Mouse (Mus musculus): Measurements from ENCODE around the gene Dpp7. TPM values are rescaled to one million over a fixed set of nuclear protein-coding genes. Genes with fewer than 3 reads are reported as not detected.

Dpp7 gene
- total and polyA plus RNA-seq, 2 experiments from 2014 or later = 4.6 to 13.2 TPM

- no peak overlapping the region for H3K4me3 ChIP-seq (ENCODE audit: low read depth, low read length)
- peaks cover 39% of the 10 kb centered on the region for H3K36me3 ChIP-seq (replicated peaks; ENCODE audit: control insufficient read depth, insufficient read depth, low read length)
- no peak for TF ChIP-seq EP300 (IDR thresholded peaks at IDR 0.05; ENCODE audit: low read depth)
- TF ChIP-seq CTCF (IDR thresholded peaks at IDR 0.05; ENCODE audit: low read depth) = no peak
- peaks cover 12% of the 10 kb centered on the region; the same call in 1 of the 2 replicates for H3K4me1 ChIP-seq (ENCODE audit: control insufficient read depth, insufficient read depth)
- H3K9me3 ChIP-seq (replicated peaks; ENCODE audit: control insufficient read depth, low read length) = no peaks in the 10 kb centered on the region
- H3K27ac ChIP-seq (ENCODE audit: low read depth) = no peak overlapping the region
- H3K4me2 ChIP-seq (ENCODE audit: low read depth, low read length) = no peak overlapping the region
- ATAC-seq (ENCODE audit: insufficient read depth, low read depth) (no peak), DNase-seq (ENCODE audit: low spot score) (no peak)
- no peaks in the 10 kb centered on the region for H3K27me3 ChIP-seq (ENCODE audit: control insufficient read depth, insufficient read depth, low read length)
- no peak overlapping the region for H3K9ac ChIP-seq (replicated peaks; ENCODE audit: low read depth, low read length)
- WGBS = 79% methylated on average over 6 of the region's 6 CpGs
Observed at GRCm38 (mm10) chr2:25354211-25354610, 1.9 kb downstream of the Dpp7 start.

GRCm38 (mm10) chr2:25350701-25351100, 5.5 kb downstream of the Dpp7 start:
- H3K9me3 ChIP-seq (replicated peaks; ENCODE audit: control insufficient read depth, low read length) = no peaks in the 10 kb centered on the region
- H3K9ac ChIP-seq (replicated peaks; ENCODE audit: low read depth, low read length) = no peak overlapping the region
- 88% methylated on average over 3 of the region's 3 CpGs for WGBS
- H3K4me2 ChIP-seq (ENCODE audit: low read depth, low read length) = no peak overlapping the region
- DNase-seq (ENCODE audit: low spot score) = no peak
- no peaks in the 10 kb centered on the region for H3K27me3 ChIP-seq (ENCODE audit: control insufficient read depth, insufficient read depth, low read length)
- peaks cover 74% of the 10 kb centered on the region for H3K36me3 ChIP-seq (replicated peaks; ENCODE audit: control insufficient read depth, insufficient read depth, low read length)
- H3K4me3 ChIP-seq (ENCODE audit: low read depth, low read length) = no peak overlapping the region
- TF ChIP-seq EP300 (IDR thresholded peaks at IDR 0.05; ENCODE audit: low read depth) (no peak), CTCF (IDR thresholded peaks at IDR 0.05; ENCODE audit: low read depth) (no peak)
- H3K27ac ChIP-seq (ENCODE audit: low read depth) = no peak overlapping the region
- no peak for ATAC-seq (ENCODE audit: insufficient read depth, low read depth)
- H3K4me1 ChIP-seq (ENCODE audit: control insufficient read depth, insufficient read depth) = 0 out of 2 replicates have a peak, but pooled peaks cover 3% of the 10 kb centered on the region

GRCm38 (mm10) chr2:25349499-25349898, 6.7 kb downstream of the Dpp7 start:
- Histone ChIP-seq H3K27ac (ENCODE audit: low read depth) (no peak overlapping the region), H3K36me3 (replicated peaks; ENCODE audit: control insufficient read depth, insufficient read depth, low read length) (peaks cover 86% of the 10 kb centered on the region), H3K9me3 (replicated peaks; ENCODE audit: control insufficient read depth, low read length) (no peaks in the 10 kb centered on the region), H3K9ac (replicated peaks; ENCODE audit: low read depth, low read length) (no peak overlapping the region), H3K27me3 (ENCODE audit: control insufficient read depth, insufficient read depth, low read length) (no peaks in the 10 kb centered on the region), H3K4me1 (ENCODE audit: control insufficient read depth, insufficient read depth) (no peaks in the 10 kb centered on the region), H3K4me3 (ENCODE audit: low read depth, low read length) (no peak overlapping the region), H3K4me2 (ENCODE audit: low read depth, low read length) (no peak overlapping the region)
- DNase-seq (ENCODE audit: low spot score) = no peak
- no peak for TF ChIP-seq CTCF (IDR thresholded peaks at IDR 0.05; ENCODE audit: low read depth)
- no peak for TF ChIP-seq EP300 (IDR thresholded peaks at IDR 0.05; ENCODE audit: low read depth)
- WGBS = 91% methylated on average over 4 of the region's 4 CpGs
- ATAC-seq (ENCODE audit: insufficient read depth, low read depth) = no peak

- no peak overlapping the region for H3K4me3 ChIP-seq (ENCODE audit: low read depth, low read length)
- peaks cover 100% of the 10 kb centered on the region for H3K36me3 ChIP-seq (replicated peaks; ENCODE audit: control insufficient read depth, insufficient read depth, low read length)
- DNase-seq (ENCODE audit: low spot score) (no peak), ATAC-seq (ENCODE audit: insufficient read depth, low read depth) (no peak)
- WGBS = 74% methylated on average over 7 of the region's 7 CpGs
- no peak overlapping the region for H3K4me2 ChIP-seq (ENCODE audit: low read depth, low read length)
- H3K9ac ChIP-seq (replicated peaks; ENCODE audit: low read depth, low read length) = no peak overlapping the region
- H3K9me3 ChIP-seq (replicated peaks; ENCODE audit: control insufficient read depth, low read length) = no peaks in the 10 kb centered on the region
- TF ChIP-seq CTCF (IDR thresholded peaks at IDR 0.05; ENCODE audit: low read depth) (no peak), EP300 (IDR thresholded peaks at IDR 0.05; ENCODE audit: low read depth) (no peak)
- H3K27ac ChIP-seq (ENCODE audit: low read depth) = no peak overlapping the region
- H3K27me3 ChIP-seq (ENCODE audit: control insufficient read depth, insufficient read depth, low read length) = no peaks in the 10 kb centered on the region
- H3K4me1 ChIP-seq (ENCODE audit: control insufficient read depth, insufficient read depth) = no peaks in the 10 kb centered on the region
Observed at GRCm38 (mm10) chr2:25348162-25348561, 8.0 kb downstream of the Dpp7 start.

GRCm38 (mm10) chr2:25338303-25338702, 17.9 kb downstream of the Dpp7 start:
- no peak for ATAC-seq (ENCODE audit: insufficient read depth, low read depth)
- Histone ChIP-seq H3K36me3 (replicated peaks; ENCODE audit: control insufficient read depth, insufficient read depth, low read length) (peaks cover 88% of the 10 kb centered on the region), H3K27ac (ENCODE audit: low read depth) (no peak overlapping the region), H3K27me3 (ENCODE audit: control insufficient read depth, insufficient read depth, low read length) (no peaks in the 10 kb centered on the region), H3K9me3 (replicated peaks; ENCODE audit: control insufficient read depth, low read length) (no peaks in the 10 kb centered on the region), H3K4me2 (ENCODE audit: low read depth, low read length) (no peak overlapping the region), H3K4me1 (ENCODE audit: control insufficient read depth, insufficient read depth) (peaks cover 6% of the 10 kb centered on the region; the same call in 1 of the 2 replicates), H3K4me3 (ENCODE audit: low read depth, low read length) (no peak overlapping the region), H3K9ac (replicated peaks; ENCODE audit: low read depth, low read length) (no peak overlapping the region)
- no peak for TF ChIP-seq EP300 (IDR thresholded peaks at IDR 0.05; ENCODE audit: low read depth)
- no peak for TF ChIP-seq CTCF (IDR thresholded peaks at IDR 0.05; ENCODE audit: low read depth)
- WGBS = 93% methylated on average over 6 of the region's 6 CpGs
- no peak for DNase-seq (ENCODE audit: low spot score)

- no peak for ATAC-seq (ENCODE audit: insufficient read depth, low read depth)
- Histone ChIP-seq H3K27me3 (ENCODE audit: control insufficient read depth, insufficient read depth, low read length) (no peaks in the 10 kb centered on the region), H3K9me3 (replicated peaks; ENCODE audit: control insufficient read depth, low read length) (no peaks in the 10 kb centered on the region), H3K4me3 (ENCODE audit: low read depth, low read length) (peak overlapping the region; percentile 68), H3K4me1 (ENCODE audit: control insufficient read depth, insufficient read depth) (peaks cover 17% of the 10 kb centered on the region), H3K9ac (replicated peaks; ENCODE audit: low read depth, low read length) (peak overlapping the region; percentile 91), H3K36me3 (replicated peaks; ENCODE audit: control insufficient read depth, insufficient read depth, low read length) (peaks cover 48% of the 10 kb centered on the region), H3K27ac (ENCODE audit: low read depth) (no peak overlapping the region), H3K4me2 (ENCODE audit: low read depth, low read length) (peak overlapping the region; percentile 80)
- no peak for TF ChIP-seq CTCF (IDR thresholded peaks at IDR 0.05; ENCODE audit: low read depth)
- TF ChIP-seq EP300 (IDR thresholded peaks at IDR 0.05; ENCODE audit: low read depth) = no peak
- WGBS = 69% methylated on average over 2 of the region's 2 CpGs
- DNase-seq (ENCODE audit: low spot score) = no peak
Observed at GRCm38 (mm10) chr2:25333569-25333968, 22.6 kb downstream of the Dpp7 start.

Data from heart, postnatal 0 days (tissue).